Mouse (Mus musculus): Measurements from ENCODE around the gene Rps19. TPM values are rescaled to one million over a fixed set of nuclear protein-coding genes. Genes with fewer than 3 reads are reported as not detected.

Gene Rps19
- total RNA-seq, 2 experiments from 2014 or later, result 217 to 840 TPM

GRCm38 (mm10) chr7:24897959-24898358 lies 13.8 kb downstream of the Rps19 start:
- ATAC-seq (replicated peaks; ENCODE audit: low FRiP score, poor library complexity, severe bottlenecking), result no peak

- no peak for ATAC-seq (replicated peaks; ENCODE audit: low FRiP score, poor library complexity, severe bottlenecking)
Measured at GRCm38 (mm10) chr7:24901114-24901513, 16.9 kb downstream of the Rps19 start.

- ATAC-seq (replicated peaks; ENCODE audit: low FRiP score, poor library complexity, severe bottlenecking), result no peak
Measured at GRCm38 (mm10) chr7:24901842-24902241, 17.7 kb downstream of the Rps19 start.

GRCm38 (mm10) chr7:24902264-24902629 lies 18.1 kb downstream of the Rps19 start:
- ATAC-seq (replicated peaks; ENCODE audit: low FRiP score, poor library complexity, severe bottlenecking), result no peak

GRCm38 (mm10) chr7:24902630-24903443 lies 18.7 kb downstream of the Rps19 start, which contains the start of gene Arhgef1:
Gene Arhgef1, plus strand, starts transcription at chr7:24902912.
- ATAC-seq (replicated peaks; ENCODE audit: low FRiP score, poor library complexity, severe bottlenecking), result peak; percentile 70

GRCm38 (mm10) chr7:24903444-24903825 lies 19.3 kb downstream of the Rps19 start:
- no peak for ATAC-seq (replicated peaks; ENCODE audit: low FRiP score, poor library complexity, severe bottlenecking)

GRCm38 (mm10) chr7:24904070-24904483 lies 19.9 kb downstream of the Rps19 start:
- peak; percentile 88 for ATAC-seq (replicated peaks; ENCODE audit: low FRiP score, poor library complexity, severe bottlenecking)

- peak; percentile 68 for ATAC-seq (replicated peaks; ENCODE audit: low FRiP score, poor library complexity, severe bottlenecking)
Measured at GRCm38 (mm10) chr7:24904936-24905335, 20.8 kb downstream of the Rps19 start.

GRCm38 (mm10) chr7:24906551-24906950 lies 22.4 kb downstream of the Rps19 start:
- ATAC-seq (replicated peaks; ENCODE audit: low FRiP score, poor library complexity, severe bottlenecking), result no peak

GRCm38 (mm10) chr7:24907211-24907748 lies 23.1 kb downstream of the Rps19 start:
- ATAC-seq (replicated peaks; ENCODE audit: low FRiP score, poor library complexity, severe bottlenecking), result no peak

- no peak for ATAC-seq (replicated peaks; ENCODE audit: low FRiP score, poor library complexity, severe bottlenecking)
Measured at GRCm38 (mm10) chr7:24912480-24912879, 28.3 kb downstream of the Rps19 start.

- 0 out of 2 replicates have a peak, but pooled peaks have one; percentile 22 for ATAC-seq (replicated peaks; ENCODE audit: low FRiP score, poor library complexity, severe bottlenecking)
Measured at GRCm38 (mm10) chr7:24918763-24919323, 34.7 kb downstream of the Rps19 start.

GRCm38 (mm10) chr7:24919728-24920127 lies 35.6 kb downstream of the Rps19 start:
- no peak for ATAC-seq (replicated peaks; ENCODE audit: low FRiP score, poor library complexity, severe bottlenecking)

- no peak for ATAC-seq (replicated peaks; ENCODE audit: low FRiP score, poor library complexity, severe bottlenecking)
Measured at GRCm38 (mm10) chr7:24930475-24930874, 46.3 kb downstream of the Rps19 start.

GRCm38 (mm10) chr7:24931651-24932050 lies 47.5 kb downstream of the Rps19 start:
- no peak for ATAC-seq (replicated peaks; ENCODE audit: low FRiP score, poor library complexity, severe bottlenecking)

Other genes with a start within 250 kb of the Rps19 start
- not detected in 2 replicates for gene Lypd3, start 247.8 kb upstream of the Rps19 start, total RNA-seq (2015; ENCODE audit: low replicate concordance)
- not detected in 2 replicates for gene Lypd3, start 247.8 kb upstream of the Rps19 start, total RNA-seq (2017; ENCODE audit: low replicate concordance)
- gene Tex101, start 207.7 kb upstream of the Rps19 start, total RNA-seq (2015; ENCODE audit: low replicate concordance), result not detected in 2 replicates
- not detected in 2 replicates for gene Tex101, start 207.7 kb upstream of the Rps19 start, total RNA-seq (2017; ENCODE audit: low replicate concordance)
- not detected in 2 replicates for gene BC049730, start 175.1 kb upstream of the Rps19 start, total RNA-seq (2015; ENCODE audit: low replicate concordance)
- not detected in 2 replicates for gene BC049730, start 175.1 kb upstream of the Rps19 start, total RNA-seq (2017; ENCODE audit: low replicate concordance)
- not detected in 2 replicates for gene Gm4763, start 157.5 kb upstream of the Rps19 start, total RNA-seq (2015; ENCODE audit: low replicate concordance)
- gene Gm4763, start 157.5 kb upstream of the Rps19 start, total RNA-seq (2017; ENCODE audit: low replicate concordance), result not detected in 2 replicates
- gene Cd177, start 124.1 kb upstream of the Rps19 start, total RNA-seq (2015; ENCODE audit: low replicate concordance), result 39.4 and 55.5 TPM in 2 replicates
- gene Cd177, start 124.1 kb upstream of the Rps19 start, total RNA-seq (2017; ENCODE audit: low replicate concordance), result 37.9 and 49.0 TPM in 2 replicates
- gene Ceacam10, start 107.2 kb upstream of the Rps19 start, total RNA-seq (2015; ENCODE audit: low replicate concordance), result 6.8 and 7.1 TPM in 2 replicates
- 1.7 TPM in 1 of 2 replicates, not detected in the other for gene Ceacam10, start 107.2 kb upstream of the Rps19 start, total RNA-seq (2017; ENCODE audit: low replicate concordance)
- not detected in 2 replicates for gene Gm9844, start 22.2 kb upstream of the Rps19 start, total RNA-seq (2015; ENCODE audit: low replicate concordance)
- 0.90 and 3.6 TPM in 2 replicates for gene Gm9844, start 22.2 kb upstream of the Rps19 start, total RNA-seq (2017; ENCODE audit: low replicate concordance)
- not detected in 2 replicates for gene Lypd4, start 14.4 kb upstream of the Rps19 start, total RNA-seq (2015; ENCODE audit: low replicate concordance)
- not detected in 2 replicates for gene Lypd4, start 14.4 kb upstream of the Rps19 start, total RNA-seq (2017; ENCODE audit: low replicate concordance)
- not detected in 2 replicates for gene Dmrtc2, start 14.3 kb upstream of the Rps19 start, total RNA-seq (2015; ENCODE audit: low replicate concordance)
- not detected in 2 replicates for gene Dmrtc2, start 14.3 kb upstream of the Rps19 start, total RNA-seq (2017; ENCODE audit: low replicate concordance)
- 56.2 and 74.6 TPM in 2 replicates for gene Cd79a, start 13.0 kb downstream of the Rps19 start, total RNA-seq (2015; ENCODE audit: low replicate concordance)
- 12.7 and 14.7 TPM in 2 replicates for gene Cd79a, start 13.0 kb downstream of the Rps19 start, total RNA-seq (2017; ENCODE audit: low replicate concordance)
- 36.4 and 59.1 TPM in 2 replicates for gene Arhgef1, start 18.5 kb downstream of the Rps19 start, total RNA-seq (2015; ENCODE audit: low replicate concordance)
- 35.8 and 40.3 TPM in 2 replicates for gene Arhgef1, start 18.5 kb downstream of the Rps19 start, total RNA-seq (2017; ENCODE audit: low replicate concordance)
- not detected in 2 replicates for gene Gm4881, start 60.1 kb downstream of the Rps19 start, total RNA-seq (2015; ENCODE audit: low replicate concordance)
- not detected in 2 replicates for gene Gm4881, start 60.1 kb downstream of the Rps19 start, total RNA-seq (2017; ENCODE audit: low replicate concordance)
- gene Rabac1, start 88.4 kb downstream of the Rps19 start, total RNA-seq (2015; ENCODE audit: low replicate concordance), result 8.3 and 8.8 TPM in 2 replicates
- gene Rabac1, start 88.4 kb downstream of the Rps19 start, total RNA-seq (2017; ENCODE audit: low replicate concordance), result 7.3 and 18.0 TPM in 2 replicates
- gene Atp1a3, start 121.6 kb downstream of the Rps19 start, total RNA-seq (2015; ENCODE audit: low replicate concordance), result 5.4 and 15.1 TPM in 2 replicates
- gene Atp1a3, start 121.6 kb downstream of the Rps19 start, total RNA-seq (2017; ENCODE audit: low replicate concordance), result 3.3 TPM in 1 of 2 replicates, not detected in the other
- gene Grik5, start 188.0 kb downstream of the Rps19 start, total RNA-seq (2015; ENCODE audit: low replicate concordance), result 5.4 and 12.3 TPM in 2 replicates
- gene Grik5, start 188.0 kb downstream of the Rps19 start, total RNA-seq (2017; ENCODE audit: low replicate concordance), result 2.2 and 3.7 TPM in 2 replicates
- gene Zfp574, start 188.2 kb downstream of the Rps19 start, total RNA-seq (2015; ENCODE audit: low replicate concordance), result 7.5 and 7.6 TPM in 2 replicates
- gene Zfp574, start 188.2 kb downstream of the Rps19 start, total RNA-seq (2017; ENCODE audit: low replicate concordance), result 4.5 and 6.0 TPM in 2 replicates